Mouse (Mus musculus): ENCODE data around the gene Txndc8.

DNA sequence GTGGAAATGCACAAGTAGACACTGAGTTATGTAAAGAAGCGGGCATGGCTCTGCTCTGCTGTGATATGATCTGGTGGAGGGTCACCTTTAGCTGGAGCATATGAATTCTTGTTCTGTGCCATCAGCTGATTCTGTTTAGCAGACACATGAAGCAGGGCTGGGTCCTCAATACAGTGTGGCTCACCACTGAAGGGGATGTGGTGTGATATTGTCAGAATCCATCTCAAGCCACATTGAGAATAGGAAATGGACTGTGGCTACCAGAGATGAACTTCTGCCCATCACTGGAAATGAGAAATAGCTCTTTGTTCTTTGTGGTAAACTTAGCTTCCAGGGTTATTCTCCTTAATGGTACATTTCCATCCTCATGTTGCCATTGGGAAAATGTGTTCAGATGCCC is 17.5 kb downstream of the Txndc8 start:
- TF ChIP-seq CTCF (IDR thresholded peaks at IDR 0.05) (no peak), EP300 (IDR thresholded peaks at IDR 0.05; ENCODE audit: insufficient read depth, low read depth, low read length) (no peak)

Measured in heart, adult 2 months (tissue).